Mouse (Mus musculus) erythroblast, embryonic 14.5 days (primary cell): Measurements from ENCODE around the gene Gm4779.

Experiments
- GATA1 ChIP-seq: IDR thresholded peaks from 2 replicates; pipeline ENCODE4 v1.6.1; 2012; ENCODE audit warnings: low read length, inconsistent platforms, mixed read lengths
- TAL1 ChIP-seq: IDR thresholded peaks from 3 replicates; pipeline ENCODE4 v1.6.1; 2012; ENCODE audit warnings: low read length, inconsistent platforms, mixed read lengths

- TF ChIP-seq TAL1, result no peak
- TF ChIP-seq GATA1, result no peak
Measured at GRCm38 (mm10) chrX:101770307-101770706, 23.9 kb downstream of the Gm4779 start.
